Mouse (Mus musculus) heart, adult 2 months (tissue): ENCODE results near the gene Cdkn1c. TPM values are rescaled to one million over a fixed set of nuclear protein-coding genes. Genes with fewer than 3 reads are reported as not detected.

Source experiments
- DNase-seq, 2 experiments: peaks; one replicate each; pipeline ENCODE4 v3.0.0; 2021
- H3K27ac ChIP-seq: fragments of 200-600 bp; 2 replicates; pipeline ENCODE4 v1.8.1; 2022
- H3K27me3 ChIP-seq: fragments of 200-500 bp; 2 replicates; pipeline ENCODE4 v1.6.1; 2012; ENCODE audit warnings: mild to moderate bottlenecking, low read length, inconsistent platforms, mixed read lengths; ENCODE audit not compliant: control insufficient read depth, insufficient read depth
- H3K36me3 ChIP-seq: fragments of 200-500 bp; 2 replicates; pipeline ENCODE4 v1.6.1; 2012; ENCODE audit warnings: low read length, inconsistent platforms; ENCODE audit not compliant: control insufficient read depth, insufficient read depth
- H3K4me1 ChIP-seq: fragments of 200-500 bp; 2 replicates; pipeline ENCODE4 v1.6.1; 2011; ENCODE audit warnings: low read length; ENCODE audit not compliant: control insufficient read depth, insufficient read depth
- H3K4me3 ChIP-seq: fragments of 200-600 bp; 2 replicates; pipeline ENCODE4 v1.8.1; 2022
- H3K79me2 ChIP-seq: fragments of 200-500 bp; replicated peaks from 2 replicates; pipeline ENCODE4 v1.6.1; 2012; ENCODE audit warnings: mild to moderate bottlenecking, inconsistent platforms, low read length, moderate library complexity, mixed read lengths; ENCODE audit not compliant: control insufficient read depth, insufficient read depth
- H3K9ac ChIP-seq: fragments of 200-500 bp; 2 replicates; pipeline ENCODE4 v1.6.1; 2012; ENCODE audit warnings: low read depth, mild to moderate bottlenecking, control low read depth, inconsistent platforms, low read length, mixed read lengths
- CTCF ChIP-seq: fragments of 200-600 bp; IDR thresholded peaks from 2 replicates; pipeline ENCODE4 v1.8.1; 2022; ENCODE audit warnings: antibody characterized with exemption, mild to moderate bottlenecking, moderate library complexity
- EP300 ChIP-seq: fragments of 200-500 bp; IDR thresholded peaks from 2 replicates; pipeline ENCODE4 v1.6.1; 2011; ENCODE audit warnings: low read depth, low read length, control low read depth; ENCODE audit not compliant: insufficient read depth
- POLR2A ChIP-seq: fragments of 200-500 bp; IDR thresholded peaks from 2 replicates; pipeline ENCODE4 v1.6.1; 2011; ENCODE audit warnings: mild to moderate bottlenecking, low read depth, low read length, control low read depth; ENCODE audit not compliant: insufficient read depth
- WGBS: fragments of 180-500 bp; shearing (Covaris S2); methylation state at CpG from one replicate; pipeline ENCODE4 v1.1.7; 2018; 5-methylcytosine and 5-hydroxymethylcytosine counted together
- intact Hi-C: fragments of 180-260 bp; cut with DNase I; formaldehyde crosslinking; loops from one replicate; pipeline ENCODE4 v1.15.1; 2025
- polyA plus RNA-seq: library from polyadenylated mRNA; depleted of rRNA; stranded (reverse); fragments of >200 nt; gene quantifications from 2 replicates; pipeline ENCODE4 v1.2.3, GENCODE M21; 2012
- total RNA-seq, 2 experiments: library from RNA; stranded (reverse); gene quantifications; 2 replicates each; pipeline ENCODE4 v1.2.3; 2021

Cdkn1c gene
- total and polyA plus RNA-seq, 3 experiments, result 12.3 to 42.4 (median 33.9) TPM

GRCm38 (mm10) chr7:143428142-143428813, 32.6 kb downstream of the Cdkn1c start:
- Histone ChIP-seq H3K9ac (no peak overlapping the region), H3K27me3 (no peaks in the 10 kb centered on the region), H3K79me2 (no peaks in the 10 kb centered on the region), H3K4me1 (peaks cover 23% of the 10 kb centered on the region), H3K4me3 (no peak overlapping the region), H3K36me3 (no peaks in the 10 kb centered on the region), H3K27ac (peak overlapping the region; percentile 20; the same call in 1 of the 2 replicates)
- TF ChIP-seq CTCF (no peak), POLR2A (no peak), EP300 (no peak)
- intact Hi-C loops, result no loop called here
- 74% methylated on average over 23 of the region's 23 CpGs for WGBS
- no peak for DNase-seq

- H3K4me1 ChIP-seq, result peaks cover 4% of the 10 kb centered on the region
- H3K36me3 ChIP-seq, result no peaks in the 10 kb centered on the region
- H3K27ac ChIP-seq, result no peak overlapping the region
- H3K27me3 ChIP-seq, result no peaks in the 10 kb centered on the region
- no peak overlapping the region for H3K4me3 ChIP-seq
- intact Hi-C loops, result no loop called here
- DNase-seq, result no peak
- no peak for TF ChIP-seq POLR2A
- TF ChIP-seq CTCF, result no peak
- TF ChIP-seq EP300, result no peak
- no peaks in the 10 kb centered on the region for H3K79me2 ChIP-seq
- H3K9ac ChIP-seq, result no peak overlapping the region
- 92% methylated on average over 4 of the region's 4 CpGs for WGBS
Observed at GRCm38 (mm10) chr7:143419585-143420160, 41.2 kb downstream of the Cdkn1c start.

- Histone ChIP-seq H3K4me1 (peaks cover 16% of the 10 kb centered on the region), H3K27ac (no peak overlapping the region), H3K9ac (no peak overlapping the region), H3K4me3 (no peak overlapping the region), H3K79me2 (no peaks in the 10 kb centered on the region), H3K27me3 (no peaks in the 10 kb centered on the region), H3K36me3 (peaks cover under 1% of the 10 kb centered on the region; the same call in 1 of the 2 replicates)
- WGBS, result 85% methylated on average over 5 of the region's 5 CpGs
- intact Hi-C loops, result no loop called here
- no peak for DNase-seq
- TF ChIP-seq CTCF (no peak), POLR2A (no peak), EP300 (no peak)
Observed at GRCm38 (mm10) chr7:143417875-143418274, 43.0 kb downstream of the Cdkn1c start.

- Histone ChIP-seq H3K79me2 (no peaks in the 10 kb centered on the region), H3K4me3 (no peak overlapping the region), H3K9ac (no peak overlapping the region), H3K27ac (no peak overlapping the region; the same call in 1 of the 2 replicates), H3K4me1 (peaks cover 21% of the 10 kb centered on the region), H3K27me3 (no peaks in the 10 kb centered on the region), H3K36me3 (peaks cover 2% of the 10 kb centered on the region; the same call in 1 of the 2 replicates)
- WGBS, result 95% methylated on average over 12 of the region's 12 CpGs
- DNase-seq, result no peak
- TF ChIP-seq EP300 (no peak), CTCF (no peak), POLR2A (no peak)
- intact Hi-C loops, result no loop called here
Observed at GRCm38 (mm10) chr7:143416406-143416805, 44.4 kb downstream of the Cdkn1c start.

- Histone ChIP-seq H3K36me3 (peaks cover 2% of the 10 kb centered on the region; the same call in 1 of the 2 replicates), H3K27ac (peak overlapping the region; percentile 40), H3K4me3 (no peak overlapping the region), H3K27me3 (no peaks in the 10 kb centered on the region), H3K79me2 (no peaks in the 10 kb centered on the region), H3K4me1 (peaks cover 21% of the 10 kb centered on the region), H3K9ac (no peak overlapping the region)
- TF ChIP-seq CTCF (no peak), POLR2A (no peak), EP300 (no peak)
- intact Hi-C loops, result no loop called here
- no peak for DNase-seq
- WGBS, result 48% methylated on average over 4 of the region's 4 CpGs
Observed at GRCm38 (mm10) chr7:143415070-143415469, 45.8 kb downstream of the Cdkn1c start.

GRCm38 (mm10) chr7:143412606-143413005, 48.2 kb downstream of the Cdkn1c start:
- peak; percentile 84 for TF ChIP-seq EP300
- TF ChIP-seq POLR2A, result no peak
- 0 out of 2 replicates have a peak, but pooled peaks have one; percentile 4 for TF ChIP-seq CTCF

More at GRCm38 (mm10) chr7:143412606-143413005, 48.2 kb downstream of the Cdkn1c start:
- intact Hi-C loops, result no loop called here
- Histone ChIP-seq H3K27me3 (no peaks in the 10 kb centered on the region), H3K4me1 (peaks cover 30% of the 10 kb centered on the region), H3K4me3 (no peak overlapping the region), H3K79me2 (no peaks in the 10 kb centered on the region), H3K36me3 (peaks cover 2% of the 10 kb centered on the region; the same call in 1 of the 2 replicates), H3K27ac (peak overlapping the region; percentile 67), H3K9ac (no peak overlapping the region)
- 31% methylated on average over 6 of the region's 6 CpGs for WGBS
- peak; percentile 69 to 73 for DNase-seq
